Mouse (Mus musculus): ENCODE measurements around the gene Plvap. TPM values are rescaled to one million over a fixed set of nuclear protein-coding genes. Genes with fewer than 3 reads are reported as not detected.

Plvap gene
- total RNA-seq, 2 experiments from 2014 or later, result 6.3 to 6.7 TPM

DNA sequence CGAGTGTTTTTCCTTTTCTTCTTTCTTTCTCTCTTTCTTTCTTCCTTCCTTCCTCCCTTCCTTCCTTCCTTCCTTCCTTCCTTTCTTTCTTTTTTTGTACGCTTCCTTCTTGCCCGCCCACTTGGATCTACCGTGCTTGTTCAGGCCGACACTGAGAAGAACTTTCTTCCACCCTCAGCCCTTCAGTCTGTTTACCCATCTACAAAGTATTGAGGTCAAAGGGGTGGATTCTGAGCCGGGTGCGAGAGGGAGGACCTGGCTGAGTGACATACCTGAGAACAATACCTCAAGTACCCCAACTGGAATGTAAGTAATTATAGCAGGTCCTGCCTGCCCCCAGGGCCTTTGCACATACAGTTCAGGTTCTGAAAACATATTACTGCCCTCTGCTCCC, 25.4 kb downstream of the Plvap start:
- no peak for DNase-seq

DNA sequence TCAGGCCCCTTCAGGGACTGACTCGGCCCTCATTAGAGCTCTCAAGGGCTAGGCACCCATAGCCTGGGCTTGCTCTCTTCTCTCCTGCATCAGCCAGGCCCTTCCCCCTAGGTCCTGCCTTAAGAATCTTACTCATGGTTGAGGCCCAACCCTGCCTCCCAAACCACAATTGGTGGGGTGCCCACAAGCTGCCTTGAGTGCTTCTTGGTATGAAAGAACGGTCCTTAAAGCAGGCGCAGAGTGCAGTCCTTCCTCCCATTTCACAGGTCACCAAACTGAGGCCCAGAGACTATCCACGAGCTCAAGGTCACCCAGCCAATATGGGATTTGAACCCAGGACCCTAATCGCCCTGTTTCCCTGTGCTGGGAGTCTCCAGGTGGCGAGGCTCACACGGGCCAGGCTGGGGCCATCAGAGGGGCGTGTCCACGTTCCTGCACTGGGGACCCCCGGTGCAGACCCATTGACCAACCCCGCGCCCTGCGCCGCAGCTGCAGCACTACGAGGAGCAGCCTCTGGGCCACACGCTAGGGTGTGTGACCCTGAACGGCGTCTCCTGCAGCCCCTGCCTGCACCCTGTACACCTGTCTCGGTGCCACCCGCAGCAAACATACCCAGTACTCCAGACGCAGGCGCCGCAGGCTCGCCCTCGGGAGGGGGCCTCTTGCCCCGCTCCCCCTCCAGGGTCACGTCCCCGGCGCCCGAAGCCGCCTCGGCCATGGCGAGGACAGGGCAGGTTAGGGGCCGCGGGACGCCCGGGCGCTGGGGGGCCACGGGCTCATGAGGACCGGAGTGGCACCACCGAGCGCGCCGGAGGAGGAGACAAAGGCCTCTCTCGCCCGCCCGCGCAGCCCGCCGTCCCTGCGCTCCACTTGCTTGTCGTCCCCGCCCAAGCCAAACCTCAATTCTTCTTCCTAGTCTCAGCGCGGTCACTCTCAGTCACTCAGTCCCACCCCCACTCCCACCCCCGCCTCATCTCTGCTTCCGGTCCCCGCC, 26.1 kb downstream of the Plvap start, which contains the start of gene Ano8:
Ano8 (minus strand) TSS at position 822 of the 994 bp plus-strand sequence.
- DNase-seq, result peak; percentile 78 to 86

DNA sequence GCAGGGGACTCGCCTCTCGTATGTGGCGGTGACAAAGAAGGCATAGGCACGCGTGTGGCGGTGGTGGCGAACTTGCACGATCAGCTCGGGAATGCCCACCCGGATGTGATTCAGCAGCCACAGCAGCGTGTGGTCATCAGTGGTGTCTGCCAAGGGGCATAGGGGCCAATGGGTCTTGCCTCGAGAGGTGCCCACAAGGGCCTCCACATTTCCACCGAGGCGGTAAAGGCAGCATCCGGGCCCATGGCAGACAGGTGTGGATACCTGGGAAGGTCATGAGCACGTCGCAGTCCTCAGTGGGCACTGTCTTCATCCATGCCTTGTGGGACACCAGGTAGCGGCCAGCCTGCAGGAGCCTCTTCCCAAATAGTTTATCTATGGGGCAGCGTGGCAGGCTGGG, 26.8 kb downstream of the Plvap start:
- DNase-seq, result no peak

DNA sequence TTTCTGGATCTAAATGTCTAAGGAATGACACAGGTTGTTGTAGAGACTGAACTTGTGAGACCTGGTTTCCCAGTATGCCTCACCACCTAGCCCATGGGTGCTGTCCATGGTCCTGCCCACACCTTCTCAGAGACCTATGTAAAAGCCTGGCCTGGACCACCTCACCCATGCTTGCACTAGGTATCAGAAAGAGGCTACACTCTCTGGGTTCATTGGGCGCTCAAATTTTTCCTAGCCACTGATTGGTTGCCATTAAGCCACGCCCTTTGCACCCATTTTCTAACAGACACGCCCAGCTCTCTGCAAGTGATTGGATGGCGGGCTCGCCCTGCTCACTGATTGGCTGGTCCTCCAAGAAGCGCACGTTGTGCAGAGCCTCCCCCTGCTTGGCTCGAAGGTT, 27.6 kb downstream of the Plvap start:
- DNase-seq, result no peak

DNA sequence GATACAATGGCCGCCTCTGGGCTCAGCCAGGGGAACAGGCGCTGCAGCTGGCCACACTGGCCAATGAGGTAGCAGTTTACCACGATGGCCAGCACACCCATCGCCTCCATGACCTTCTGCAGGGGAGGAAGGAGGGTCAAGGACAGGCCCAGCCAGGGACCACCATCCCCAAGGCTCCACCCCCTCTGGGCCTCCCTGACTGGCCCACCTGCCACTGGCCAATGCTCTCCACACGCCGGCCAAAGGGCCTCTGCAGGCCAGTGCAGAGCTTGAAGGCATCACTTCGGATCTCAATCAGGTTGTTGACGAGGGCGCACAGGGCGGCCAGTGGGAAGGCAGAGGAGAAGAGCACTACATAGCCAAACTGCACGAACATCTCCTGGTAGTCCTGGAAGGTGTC, 32.6 kb downstream of the Plvap start:
- DNase-seq, result no peak

DNA sequence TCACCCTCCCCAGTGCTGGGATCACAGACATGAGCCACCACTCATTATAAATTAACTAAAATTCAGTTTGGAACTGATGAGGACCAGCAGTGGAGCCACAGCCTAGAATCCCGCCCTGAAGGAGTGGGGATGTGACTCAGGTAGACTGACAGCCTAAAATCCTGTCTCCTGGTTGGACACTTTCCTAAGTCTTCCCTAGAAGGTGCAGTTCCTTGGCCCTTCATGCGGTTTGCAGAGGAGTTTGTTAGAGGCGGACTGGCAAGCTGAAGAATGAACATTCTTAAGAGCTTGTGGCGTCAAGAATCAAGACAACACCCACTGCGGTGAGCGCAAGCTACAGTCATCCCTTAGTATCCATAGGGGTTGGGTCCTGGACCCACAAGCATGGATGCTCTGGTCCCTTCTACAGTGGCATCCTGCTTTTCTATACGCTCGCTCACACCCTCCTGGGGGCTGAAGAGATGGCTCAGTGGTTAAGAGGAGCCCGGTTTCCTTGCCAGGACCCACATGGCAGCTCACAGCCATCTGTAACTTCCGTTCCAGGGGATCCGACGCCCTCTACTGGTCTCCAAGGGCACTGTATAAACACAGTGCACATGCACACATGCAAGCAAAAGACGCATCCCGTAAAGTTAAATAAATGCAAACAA, 34.2 kb downstream of the Plvap start:
- no peak for DNase-seq

DNA sequence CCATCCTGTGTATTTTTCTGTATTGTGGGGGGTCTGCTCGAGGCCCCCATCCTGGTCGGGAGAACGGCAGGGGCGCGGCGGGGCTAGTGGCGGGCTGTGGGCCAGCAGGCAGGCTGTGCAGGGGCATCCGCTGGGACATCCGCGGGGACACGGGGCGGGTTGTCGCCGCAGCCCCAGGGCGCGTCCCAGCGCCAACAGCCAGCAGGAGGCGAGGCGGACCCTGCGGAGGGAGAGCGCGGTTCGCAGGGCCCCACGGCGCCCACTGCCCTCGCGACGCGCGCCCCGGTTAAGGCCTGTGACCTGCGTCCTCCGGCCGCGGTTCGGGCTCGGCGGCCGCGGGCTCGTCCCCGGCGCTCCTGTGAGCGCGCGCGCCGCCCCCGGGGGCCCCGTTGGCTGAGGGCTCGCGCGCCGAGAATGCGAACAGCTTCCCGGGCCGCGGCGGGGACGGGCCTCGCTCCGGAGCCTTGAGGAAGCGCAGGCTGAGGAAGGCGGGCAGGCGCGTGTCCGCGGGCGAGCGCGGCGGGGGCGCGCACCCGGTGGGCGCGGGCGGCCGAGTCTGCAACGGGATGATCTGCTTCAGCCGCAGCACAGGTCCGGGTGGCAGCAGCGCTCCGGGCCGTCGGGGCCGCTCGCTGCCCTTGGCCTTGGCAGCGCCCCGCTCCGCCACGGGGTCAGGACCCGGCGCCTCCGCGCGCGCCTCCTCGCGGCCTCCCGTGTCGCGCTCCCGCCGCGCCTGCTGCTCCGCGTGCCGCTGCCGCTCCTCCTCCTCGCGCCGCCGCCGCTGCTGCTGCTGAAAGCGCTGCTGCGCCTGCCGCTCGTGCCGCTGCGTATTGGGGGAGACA, 35.2 kb downstream of the Plvap start:
- peak; percentile 81 for DNase-seq

DNA sequence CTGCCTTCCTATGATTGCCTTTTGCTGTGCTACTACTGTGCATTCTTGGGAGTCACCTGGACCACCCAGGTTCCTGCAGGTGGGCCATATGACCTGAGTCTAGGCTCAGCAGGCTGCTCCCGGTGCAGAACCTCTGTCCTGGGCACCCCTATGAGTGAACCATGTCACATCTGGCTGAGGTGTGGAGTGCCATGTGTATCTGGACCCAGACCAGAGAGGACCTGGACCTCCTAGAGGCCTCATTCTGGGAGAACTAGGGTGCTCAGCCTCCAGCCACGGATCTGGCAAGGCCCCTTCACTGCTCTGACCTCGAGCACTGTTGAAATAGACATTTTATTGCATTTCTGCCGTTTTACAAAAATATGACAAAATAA, 35.9 kb downstream of the Plvap start:
- DNase-seq, result no peak

DNA sequence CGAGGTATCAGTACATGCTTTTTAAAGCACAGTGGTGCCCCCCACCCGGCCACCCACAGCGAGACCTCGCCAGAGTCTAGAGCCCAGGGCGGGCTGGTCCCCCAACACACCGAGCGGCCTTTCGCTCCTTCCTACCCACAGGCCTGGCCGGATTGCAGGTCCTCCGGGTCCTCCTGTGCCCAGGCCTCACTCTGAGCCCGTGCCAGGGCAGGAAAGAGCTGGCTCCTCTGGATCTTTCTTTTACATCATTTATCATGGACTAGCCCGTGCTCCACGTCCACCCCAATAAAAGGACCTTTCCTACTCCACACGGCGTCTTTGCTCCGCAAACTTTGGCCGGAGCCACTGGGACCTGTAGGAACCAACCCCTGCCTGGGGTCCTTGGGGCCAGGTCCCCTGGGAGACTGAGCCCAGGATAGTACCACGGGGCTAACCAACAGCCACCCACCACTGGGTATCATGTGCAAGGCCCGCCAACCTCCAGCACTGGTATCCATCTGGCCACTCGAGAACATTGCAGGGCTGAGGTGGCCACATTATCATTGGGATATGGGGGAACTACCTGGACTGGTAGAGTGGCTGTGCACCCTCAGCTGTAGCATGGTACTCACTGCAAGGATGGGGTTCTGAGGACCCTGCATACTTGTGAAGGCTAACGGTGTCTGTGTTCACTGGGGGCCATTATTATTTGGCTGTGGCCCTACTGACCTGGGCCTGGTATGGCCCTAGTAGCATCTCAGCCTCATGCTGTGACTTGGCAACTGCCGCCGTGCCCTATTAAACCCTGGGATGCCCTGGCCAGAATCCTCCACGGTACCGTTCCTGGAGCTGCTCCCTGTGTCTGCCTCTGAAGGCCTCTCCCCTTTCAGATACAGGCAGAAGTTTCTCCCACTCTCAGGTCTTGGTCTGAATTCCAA, 36.5 kb downstream of the Plvap start:
- no peak for DNase-seq

DNA sequence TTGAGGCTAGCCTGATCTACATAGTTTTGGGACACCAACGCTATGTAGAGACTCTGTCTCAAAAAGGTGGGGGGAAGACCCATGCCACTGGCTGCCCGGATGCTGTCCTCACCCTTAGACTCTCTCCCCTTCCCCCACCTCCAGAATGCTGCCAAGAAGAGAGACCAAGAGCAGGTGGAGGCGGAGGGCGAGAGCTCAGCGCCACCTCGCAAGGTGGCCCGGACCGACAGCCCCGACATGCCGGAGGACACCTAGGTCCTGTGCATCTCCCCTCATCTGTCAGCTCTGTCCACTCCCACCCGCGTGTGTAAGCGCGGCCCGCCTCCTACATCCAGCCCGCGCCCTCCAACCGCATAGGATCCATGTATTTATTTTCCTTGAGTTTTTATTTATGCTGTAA, 37.2 kb downstream of the Plvap start:
- no peak for DNase-seq

DNA sequence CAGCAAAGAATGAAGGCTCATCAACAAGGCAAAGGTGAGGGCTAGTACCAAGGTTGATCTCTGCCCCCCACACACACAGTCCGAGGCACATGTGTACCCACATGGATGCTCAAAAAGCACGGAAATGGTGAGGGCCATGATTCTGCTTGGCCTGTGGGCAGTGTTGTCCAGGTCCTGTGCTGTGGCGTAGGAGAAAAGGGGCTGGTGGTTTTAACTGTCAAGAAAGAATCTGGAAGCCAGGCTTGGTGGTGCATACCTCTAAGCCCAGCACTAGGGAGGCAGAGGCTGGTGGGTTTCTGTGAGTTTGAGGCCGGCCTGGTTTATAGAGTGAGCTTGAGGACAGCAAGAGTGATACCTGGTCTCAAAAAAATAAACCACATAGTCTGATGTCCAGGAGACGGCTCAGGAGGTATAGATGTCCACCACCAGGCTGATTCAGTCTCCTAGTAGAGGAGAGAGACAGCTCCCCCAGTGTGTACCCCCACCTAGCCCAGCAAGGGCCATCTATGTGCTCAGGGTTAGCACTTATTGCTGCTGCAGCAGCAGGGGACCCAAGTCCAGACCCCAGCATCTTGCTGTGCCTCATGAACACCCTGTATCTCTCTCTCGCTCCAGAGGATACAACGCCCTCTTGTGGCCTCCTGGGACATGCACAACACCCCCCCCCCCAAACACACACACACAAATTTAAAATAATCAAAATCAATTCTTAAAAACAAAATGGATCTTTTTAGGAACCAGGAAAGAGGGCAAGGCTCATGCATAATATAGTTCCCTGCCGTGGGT, 38.8 kb downstream of the Plvap start:
- no peak for DNase-seq

DNA sequence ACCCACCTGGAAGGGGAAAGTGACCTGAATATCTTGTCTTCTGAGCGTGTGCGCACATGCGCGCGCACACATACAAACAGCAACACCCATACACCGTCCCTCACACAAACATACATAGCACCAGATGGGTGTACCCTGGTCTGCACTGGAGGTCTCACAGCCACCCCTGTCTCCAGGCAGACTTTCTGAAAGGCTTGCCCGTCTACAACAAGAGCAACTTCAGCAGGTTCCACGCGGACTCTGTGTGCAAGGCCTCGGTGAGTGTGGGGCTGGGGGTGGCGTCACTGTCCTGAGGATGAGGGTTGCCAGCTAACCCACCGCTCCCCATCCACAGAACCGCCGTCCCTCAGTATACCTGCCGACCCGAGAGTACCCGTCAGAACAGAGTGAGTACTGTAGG, 39.7 kb downstream of the Plvap start:
- DNase-seq, result no peak

DNA sequence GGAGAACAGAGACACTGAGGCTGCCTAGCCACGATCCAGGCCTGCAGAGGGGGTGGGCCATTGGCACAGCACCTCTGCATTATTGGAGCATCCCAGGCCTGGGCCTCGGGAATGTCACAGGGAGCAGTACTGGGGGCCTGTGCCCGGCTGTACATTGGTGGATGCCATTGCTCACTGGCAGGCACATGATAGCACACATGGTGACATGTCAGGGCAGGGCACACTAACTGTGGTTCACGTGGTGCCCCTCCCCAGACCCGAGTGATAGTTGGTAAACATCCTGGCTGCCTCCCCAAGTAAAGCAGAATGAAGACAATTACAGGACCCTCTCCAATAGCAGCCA, 40.7 kb downstream of the Plvap start:
- DNase-seq, result no peak

DNA sequence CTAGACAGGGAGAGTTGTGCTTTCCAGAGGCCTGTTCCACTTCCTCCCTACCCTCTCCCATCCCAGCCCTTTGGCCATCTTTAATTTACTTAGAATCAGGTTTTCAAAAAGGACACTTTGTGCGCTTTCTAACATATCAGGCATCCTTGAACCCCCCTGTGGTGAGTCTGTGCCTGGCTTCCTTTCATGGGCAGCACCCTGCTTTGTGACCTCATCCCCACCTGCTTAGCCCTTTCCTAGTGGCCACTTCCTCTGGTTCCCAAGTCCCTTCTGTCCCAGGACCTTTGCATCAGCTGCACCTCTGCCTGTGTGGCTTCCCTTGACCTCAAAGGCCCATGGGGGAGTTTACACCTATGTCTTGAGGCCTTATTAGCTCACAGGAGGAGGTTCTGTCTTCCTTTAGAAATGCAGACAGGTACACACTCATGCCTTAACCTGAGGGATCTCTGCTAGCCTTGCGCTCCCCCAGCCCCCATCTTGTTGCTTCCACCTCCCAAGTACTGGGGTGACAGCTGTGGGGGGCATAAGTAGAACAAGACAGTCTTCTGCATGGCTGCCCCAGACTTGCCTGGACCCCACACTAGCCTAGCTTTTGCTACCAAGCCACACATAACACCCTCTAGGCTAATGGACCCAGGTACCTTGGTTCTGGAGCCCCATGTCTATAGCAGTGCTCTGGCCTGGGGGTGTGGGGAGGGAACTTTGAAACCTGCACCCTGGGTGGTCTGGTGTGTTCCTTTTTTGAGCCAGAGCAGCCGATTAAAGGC, 41.2 kb downstream of the Plvap start:
- DNase-seq, result no peak

DNA sequence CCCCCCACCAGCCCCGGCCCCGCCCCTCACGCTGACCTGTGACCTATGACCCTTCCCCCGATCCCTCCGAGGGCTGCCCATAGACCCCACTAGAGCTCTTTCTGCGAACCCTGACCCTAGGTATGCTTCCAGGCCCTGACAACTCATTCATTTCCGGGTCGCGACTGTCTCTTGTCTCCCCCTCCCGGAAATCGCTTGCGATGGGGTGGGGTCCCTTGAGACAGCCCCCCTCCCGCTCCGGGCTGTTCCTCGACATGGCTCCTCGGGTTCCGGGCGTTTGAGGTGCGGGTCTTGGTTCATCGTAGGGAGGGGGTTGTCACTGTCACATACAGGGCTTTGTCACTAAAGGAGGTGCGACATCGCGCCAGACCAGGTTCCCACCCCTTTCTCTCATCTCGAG, 42.1 kb downstream of the Plvap start:
- DNase-seq, result peak in 1 of 2 experiments; percentile 60

DNA sequence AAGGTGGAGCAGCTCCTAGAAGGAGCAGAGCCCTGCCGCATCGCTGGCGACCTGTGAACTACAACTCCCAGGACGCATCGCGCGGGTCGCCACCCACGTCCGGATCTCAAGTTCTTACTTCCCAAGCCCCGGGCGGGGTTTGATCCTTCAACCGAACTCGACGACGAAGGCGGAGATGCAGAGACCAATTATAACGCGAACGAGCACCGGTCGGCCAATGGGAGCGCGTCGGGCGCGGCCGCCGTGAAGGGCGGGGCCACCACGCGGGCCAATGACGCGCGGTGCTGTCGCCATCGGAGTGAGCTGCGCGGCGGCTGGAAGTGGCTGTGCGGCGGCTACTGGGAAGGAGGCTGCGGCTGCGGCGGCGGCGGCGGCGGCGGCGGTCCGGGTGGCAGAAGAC, 42.6 kb downstream of the Plvap start, which contains the start of gene Dda1:
Dda1 (plus strand) TSS at position 284 of the 400 bp plus-strand sequence.
- DNase-seq, result peak; percentile 97 to 98

DNA sequence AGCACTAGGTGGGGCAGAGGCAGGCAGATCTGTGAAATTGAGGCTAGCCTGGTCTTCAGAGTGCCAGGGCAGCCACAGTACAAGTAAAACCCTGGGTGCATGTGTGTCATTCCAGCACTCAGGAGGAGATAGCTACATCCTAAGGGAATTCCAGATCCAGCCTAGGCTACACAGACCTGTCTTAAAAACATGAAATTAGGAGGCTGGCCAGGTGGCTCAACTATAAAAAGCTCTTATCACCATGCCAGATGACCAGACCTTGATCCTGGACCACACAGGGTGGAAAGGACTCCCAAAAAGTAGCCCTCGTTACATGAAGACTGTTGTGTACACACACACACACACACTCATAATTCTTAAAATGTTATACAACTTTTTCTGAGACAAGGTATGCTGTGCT, 43.6 kb downstream of the Plvap start:
- no peak for DNase-seq

DNA sequence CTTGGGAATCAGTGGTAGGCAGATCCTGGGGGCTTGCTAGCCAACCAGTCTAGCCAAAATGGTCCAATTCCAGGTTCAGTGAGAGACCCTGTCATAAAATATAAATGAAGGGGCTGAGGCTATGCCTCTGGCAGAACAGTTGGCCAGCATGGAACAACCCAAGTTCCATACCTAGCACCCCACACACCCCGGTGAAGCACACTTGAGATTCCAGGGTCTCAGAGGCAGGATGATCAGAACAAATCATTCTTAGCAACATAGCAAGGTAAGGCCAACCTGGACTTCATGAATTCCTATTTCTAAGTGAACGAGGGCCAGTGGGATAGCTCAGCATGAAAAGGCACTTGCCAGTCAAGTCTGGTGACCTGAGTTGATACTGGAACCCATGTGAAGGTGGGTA, 44.4 kb downstream of the Plvap start:
- DNase-seq, result no peak

DNA sequence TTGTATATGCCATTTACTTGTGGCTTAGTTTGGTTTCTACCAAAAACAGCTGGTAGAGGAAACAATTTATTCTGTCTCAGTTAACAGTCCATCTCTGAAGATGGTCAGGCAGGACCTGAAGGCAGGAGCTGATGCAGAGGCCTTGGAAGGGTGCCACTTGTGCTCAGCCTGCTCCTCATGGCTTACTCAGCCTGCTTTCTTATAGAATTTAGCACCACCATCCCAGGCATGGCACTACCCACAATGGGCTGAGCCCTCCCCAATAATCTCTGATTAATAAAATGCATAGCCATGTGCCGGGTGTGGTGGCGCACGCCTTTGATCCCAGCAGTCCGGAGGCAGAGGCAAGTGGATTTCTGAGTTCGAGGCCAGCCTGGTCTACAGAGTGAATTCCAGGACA, 45.4 kb downstream of the Plvap start:
- no peak for DNase-seq

DNA sequence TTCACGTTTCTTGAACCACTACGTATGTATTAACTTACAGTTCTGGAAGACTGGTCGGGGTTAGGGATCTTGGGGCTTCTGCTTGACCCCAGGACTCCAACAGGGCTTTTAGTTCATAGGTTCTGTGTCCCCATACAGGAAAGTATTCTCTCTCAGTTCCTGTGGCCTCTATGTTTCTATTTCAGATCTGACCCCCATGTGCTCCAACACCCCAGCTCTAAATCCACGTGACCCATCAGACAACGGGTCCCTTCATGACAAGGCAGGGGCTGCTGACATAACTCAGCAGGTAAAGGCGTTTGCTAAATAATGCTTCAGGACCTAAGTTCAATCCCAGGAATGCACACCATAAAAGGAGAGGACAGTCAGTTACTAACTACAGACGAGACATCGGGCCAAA, 45.8 kb downstream of the Plvap start:
- DNase-seq, result no peak
